Mouse (Mus musculus) E14TG2a.4 (cell line): ENCODE data around the gene Cacna1d.

Experiments used
- CTCF ChIP-seq: conservative IDR thresholded peaks from 2 replicates; pipeline ENCODE4 v1.5.1; 2014; ENCODE audit warnings: low read length
- NANOG ChIP-seq: IDR thresholded peaks from 2 replicates; pipeline ENCODE4 v1.6.1; 2014; ENCODE audit warnings: borderline replicate concordance, low read length, mixed read lengths
- POU5F1 ChIP-seq: IDR thresholded peaks from 2 replicates; pipeline ENCODE4 v1.6.1; 2014; ENCODE audit warnings: low read length, borderline replicate concordance

DNA sequence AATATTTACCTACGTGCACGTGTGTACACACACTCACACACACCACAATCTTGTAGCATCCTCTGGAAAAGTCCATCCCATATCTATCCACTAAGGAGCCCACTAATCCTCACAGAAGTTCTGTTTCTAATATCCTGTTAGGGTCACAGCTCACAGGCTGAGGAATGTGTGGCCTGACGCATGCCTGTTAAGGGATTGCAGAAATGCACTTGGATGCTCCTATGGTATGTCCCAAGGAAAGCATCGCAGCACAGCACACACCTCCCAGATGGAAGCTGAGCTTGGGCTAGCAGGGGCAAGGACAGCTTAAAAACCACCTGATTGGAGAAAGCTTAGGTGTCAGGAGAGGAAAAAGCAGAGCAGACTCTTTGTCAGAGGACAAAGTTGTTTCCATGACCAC, 271.4 kb downstream of the Cacna1d start:
- no peak for TF ChIP-seq CTCF
- TF ChIP-seq POU5F1 = no peak
- no peak for TF ChIP-seq NANOG
